Mouse (Mus musculus) large intestine, adult 2 months (tissue): ENCODE data around the gene Ube2g2. TPM values are rescaled to one million over a fixed set of nuclear protein-coding genes. Genes with fewer than 3 reads are reported as not detected.

Experiments
- DNase-seq: peaks from one replicate; pipeline ENCODE4 v3.0.0-alpha.2; 2012; ENCODE audit warnings: low read depth, low spot score
- WGBS: fragments of 180-500 bp; shearing (Covaris S2); methylation state at CpG from one replicate; pipeline ENCODE4 v1.1.7; 2018; 5-methylcytosine and 5-hydroxymethylcytosine counted together
- polyA plus RNA-seq: library from polyadenylated mRNA; depleted of rRNA; stranded (reverse); fragments of >200 nt; gene quantifications from 2 replicates; pipeline ENCODE4 v1.2.3, GENCODE M21; 2012

The Ube2g2 gene
- polyA plus RNA-seq, 1 experiment: 31.4 TPM

DNA sequence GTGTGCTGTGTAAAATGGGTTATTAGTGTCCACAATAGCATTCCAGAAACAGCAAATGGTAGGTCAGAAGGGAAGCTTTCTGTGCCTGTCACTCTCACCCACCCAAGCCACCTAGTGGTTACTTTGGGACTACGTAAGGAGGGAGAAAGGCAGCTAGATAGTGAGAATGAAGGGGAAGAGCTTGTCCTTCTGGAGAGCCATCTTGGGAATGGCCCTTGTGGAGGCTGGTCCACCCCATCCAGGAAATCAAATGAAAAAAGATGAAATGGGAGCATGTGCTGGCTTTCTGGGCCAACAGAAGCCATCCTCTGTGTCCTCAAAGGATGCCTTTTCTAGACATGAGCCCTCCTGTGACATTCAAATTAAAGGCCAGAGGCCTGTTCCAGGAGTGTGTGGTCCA is 16.7 kb upstream of the Ube2g2 start:
- no peak for DNase-seq
- WGBS: 0% methylated on average over 1 of the region's 1 CpGs

DNA sequence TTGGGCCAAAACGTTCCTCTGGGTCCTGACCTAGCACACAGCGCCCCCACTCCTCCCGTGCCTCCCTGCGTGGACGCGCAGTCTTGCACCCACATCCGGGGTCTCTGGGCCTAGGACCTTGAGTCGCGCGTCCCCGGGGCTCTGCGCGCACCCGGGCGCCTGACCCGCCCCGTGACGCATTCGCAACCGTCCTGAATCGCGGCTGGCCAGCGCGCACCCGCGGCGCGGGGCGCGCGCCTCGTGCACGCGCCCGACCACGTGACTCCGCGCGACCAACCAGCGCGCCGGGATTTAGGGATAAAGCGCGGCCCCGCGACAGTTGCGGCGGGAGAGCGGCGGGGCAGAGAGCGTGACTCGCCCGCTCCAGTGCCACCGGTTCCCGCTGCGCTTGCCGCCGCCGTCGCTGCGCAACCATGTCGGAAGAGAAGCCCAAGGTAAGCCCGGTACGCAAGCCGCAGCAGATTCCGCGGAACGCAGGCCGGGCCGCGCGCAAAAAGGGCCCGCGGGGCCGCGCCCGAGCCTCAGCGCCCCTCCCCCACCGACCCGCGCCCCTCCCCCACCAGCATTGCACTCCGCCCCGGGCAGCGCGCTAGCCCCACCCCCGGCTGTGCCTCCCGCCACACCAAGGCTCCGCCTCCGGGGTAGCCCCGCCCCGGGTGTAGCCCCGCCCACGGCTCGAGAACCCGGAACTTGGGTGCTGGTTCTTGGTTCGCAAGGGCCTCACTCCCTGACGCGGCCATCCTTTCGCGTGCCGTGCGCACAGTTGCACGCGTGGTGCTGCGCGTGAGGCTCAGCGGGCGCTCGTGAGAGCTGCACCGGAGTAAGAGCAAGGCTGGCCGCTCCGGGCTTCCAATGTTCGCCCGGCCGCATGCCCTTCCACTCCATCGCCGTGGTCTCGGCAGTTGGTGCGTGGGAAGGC is 15.9 kb upstream of the Ube2g2 start, which contains the start of the genes Sumo3 and Gm49325:
Gene Sumo3, plus strand, starts transcription at position 190 of the 919 bp plus-strand sequence.
Gene Gm49325, plus strand, starts transcription at position 290 of the 919 bp plus-strand sequence.
- DNase-seq: peak; percentile 77
- WGBS: under 1% methylated on average over 111 of the region's 119 CpGs

DNA sequence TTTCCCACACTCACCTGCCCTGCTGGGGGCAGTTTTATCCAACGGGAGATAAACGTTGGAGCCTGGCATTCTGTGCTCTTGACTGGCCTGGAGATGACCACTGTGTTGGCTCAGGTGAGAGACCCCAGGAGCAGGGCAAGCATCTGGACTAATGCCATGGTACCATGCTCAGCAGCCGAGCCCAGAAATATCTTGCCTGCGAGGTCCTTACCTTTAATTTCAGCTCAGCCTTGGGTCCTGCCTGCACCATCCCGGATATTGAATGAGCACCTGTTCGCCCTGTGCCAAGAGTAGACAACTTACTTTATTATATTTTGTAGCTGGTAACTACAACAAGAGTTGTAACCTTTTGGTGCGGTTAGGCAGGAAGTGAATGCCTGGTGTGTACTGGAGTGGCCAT is 15.2 kb upstream of the Ube2g2 start:
- WGBS: 6% methylated on average over 7 of the region's 7 CpGs
- no peak for DNase-seq

DNA sequence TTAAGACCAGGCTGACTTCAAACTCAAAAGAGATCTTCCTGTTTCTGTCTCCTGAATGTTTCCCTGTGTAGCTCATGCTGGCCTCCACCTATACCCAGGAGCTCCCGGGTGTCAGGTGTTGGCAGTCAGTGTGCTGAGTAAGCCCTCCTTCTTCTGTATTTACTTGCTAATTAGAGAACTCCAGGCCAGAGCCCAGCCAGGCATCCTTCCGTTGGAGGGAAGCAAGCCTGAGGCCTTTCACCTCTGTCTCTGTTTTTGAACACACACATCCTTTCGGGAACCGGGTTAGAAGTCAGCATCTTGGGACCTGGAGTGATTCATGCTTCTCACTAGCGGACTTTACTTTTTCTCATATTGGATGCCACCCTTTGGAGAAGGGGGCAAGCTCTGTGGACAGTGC is 14.6 kb upstream of the Ube2g2 start:
- no peak for DNase-seq

DNA sequence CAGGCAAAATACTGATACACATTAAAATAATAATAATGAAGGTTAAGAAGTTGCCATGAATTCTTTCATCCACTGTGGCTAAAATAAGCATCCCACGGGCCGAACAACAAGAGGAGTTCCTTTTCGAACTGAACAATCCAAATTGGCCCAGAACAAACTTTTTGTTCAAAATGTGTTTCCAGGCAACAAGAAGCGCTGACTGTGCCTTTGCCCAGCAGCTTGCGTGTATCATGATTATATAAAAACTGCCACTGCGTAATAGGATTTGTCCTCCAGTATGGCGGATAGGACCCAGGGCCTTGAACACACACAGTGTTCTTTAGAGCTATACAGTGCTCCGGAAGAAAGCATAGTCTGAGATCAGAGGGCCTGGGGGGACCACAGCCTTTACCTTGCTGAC is 13.5 kb upstream of the Ube2g2 start:
- 81% methylated on average over 8 of the region's 8 CpGs for whole genome bisulfite sequencing
- no peak for DNase-seq

More for the DNA sequence above, 14.6 kb upstream of the Ube2g2 start:
- WGBS: 33% methylated on average over 5 of the region's 5 CpGs

DNA sequence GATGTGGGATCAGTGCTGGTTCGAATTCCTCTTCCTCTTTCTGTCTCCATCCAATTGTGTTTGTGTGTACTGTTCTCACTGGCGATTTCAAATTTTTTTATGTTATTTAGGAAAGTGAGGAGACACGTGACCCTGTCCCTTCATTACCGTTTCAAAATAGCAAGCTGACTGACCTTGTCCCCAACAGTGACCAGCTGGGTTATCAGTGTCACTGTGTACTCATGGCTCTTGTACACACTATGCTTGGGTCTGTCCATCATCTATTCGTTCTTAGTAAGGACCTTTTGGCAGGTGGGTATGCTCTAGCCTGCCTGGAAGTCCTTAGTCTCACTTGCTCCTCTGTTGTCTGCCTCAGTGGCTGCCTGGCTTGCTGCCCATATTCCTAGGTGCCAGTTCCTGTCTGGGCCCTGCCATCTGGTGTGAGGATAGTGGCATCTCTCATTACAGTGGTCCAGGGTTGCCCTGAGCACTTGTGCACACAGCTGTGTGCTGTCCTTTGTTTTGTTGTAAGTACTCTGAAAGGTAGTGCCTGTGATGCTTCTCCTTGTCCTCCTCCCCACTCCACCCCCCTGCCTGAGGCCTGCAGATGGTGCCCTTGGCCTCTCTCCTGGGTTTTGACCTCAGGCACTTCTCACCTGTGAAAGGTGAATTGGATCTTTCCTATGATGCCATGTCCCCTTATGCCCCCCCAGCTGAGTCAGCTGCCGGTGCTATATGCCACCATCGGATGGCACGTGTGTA is 11.7 kb upstream of the Ube2g2 start:
- no peak for DNase-seq
- WGBS: 88% methylated on average over 8 of the region's 8 CpGs

DNA sequence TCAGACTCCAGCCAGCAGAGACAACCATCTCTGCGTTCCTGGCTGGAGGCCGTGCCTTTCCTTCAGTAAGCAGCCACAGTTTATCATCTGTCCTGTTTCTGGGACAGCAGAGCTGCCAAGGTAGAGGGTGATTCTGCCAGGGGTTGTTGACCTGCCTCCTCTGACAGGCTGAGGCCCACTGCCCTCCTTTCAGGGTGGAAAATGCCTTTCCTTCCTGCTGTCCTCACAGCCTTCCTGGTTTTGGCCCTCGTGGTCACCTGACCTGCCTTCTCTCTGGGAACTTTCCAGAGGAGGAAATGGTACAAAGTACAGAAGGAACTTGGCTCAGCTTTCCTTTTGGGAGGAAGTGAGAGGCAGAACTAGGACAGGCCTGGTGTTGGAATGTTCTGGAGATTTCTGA is 8.7 kb upstream of the Ube2g2 start:
- 18% methylated on average over 3 of the region's 3 CpGs for WGBS
- no peak for DNase-seq

DNA sequence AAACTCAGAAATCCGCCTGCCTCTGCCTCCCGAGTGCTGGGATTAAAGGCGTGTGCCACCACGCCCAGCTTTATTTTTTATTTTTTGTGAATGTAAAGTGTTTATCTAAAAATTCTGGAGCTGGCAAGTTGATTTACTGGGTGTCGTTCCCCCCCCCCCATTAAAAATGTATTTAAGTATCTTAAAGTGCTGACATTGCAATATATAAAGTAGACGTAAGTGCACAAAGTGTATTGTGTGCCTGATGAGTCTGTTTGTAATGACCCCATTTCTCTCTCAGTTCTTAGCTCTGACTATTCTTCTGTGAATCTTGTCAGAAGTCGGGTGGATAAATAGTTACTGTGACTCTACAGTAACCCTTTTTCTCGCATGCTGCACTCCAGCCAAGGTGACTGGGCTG is 6.4 kb upstream of the Ube2g2 start:
- 88% methylated on average over 8 of the region's 8 CpGs for WGBS
- DNase-seq: no peak

DNA sequence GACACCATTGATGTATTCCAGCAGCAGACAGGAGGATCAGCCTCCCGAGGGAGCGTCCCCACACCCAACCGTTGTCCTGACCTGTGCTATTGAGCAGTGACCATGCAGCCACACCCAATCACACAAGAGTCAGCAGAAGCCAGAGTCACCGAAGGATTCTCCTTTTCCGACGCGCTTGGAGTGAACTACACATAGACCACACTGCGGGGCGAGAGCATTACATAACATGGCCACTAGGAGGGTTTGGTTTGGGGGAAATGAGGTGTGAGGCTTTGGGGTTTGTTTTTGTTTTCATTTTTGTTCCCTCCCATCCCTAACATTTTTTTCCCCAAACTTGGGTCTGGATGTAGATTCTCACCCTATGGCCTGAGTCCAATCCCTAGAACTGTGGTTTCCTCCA is 5.9 kb upstream of the Ube2g2 start:
- WGBS: 90% methylated on average over 9 of the region's 9 CpGs
- DNase-seq: no peak

DNA sequence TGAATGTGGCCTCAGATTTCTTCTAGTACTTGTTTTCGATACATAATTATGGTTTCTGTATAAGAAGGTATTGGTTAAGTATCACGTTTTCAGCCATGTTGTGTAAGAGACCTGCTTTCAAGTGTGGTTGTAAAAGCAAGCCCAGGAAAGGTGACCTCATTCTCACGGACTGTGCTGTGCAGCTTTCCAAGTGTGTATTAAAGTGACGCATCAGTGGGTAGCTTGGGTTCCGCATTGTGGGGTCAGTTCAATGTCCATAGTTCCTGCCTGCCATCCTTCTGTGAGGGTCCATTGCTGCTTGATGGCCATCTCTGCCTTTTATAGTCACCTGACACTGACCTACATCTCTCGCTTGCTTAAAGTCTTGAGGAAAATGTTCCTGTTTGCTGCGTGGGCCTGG is 5.1 kb upstream of the Ube2g2 start:
- no peak for DNase-seq
- 87% methylated on average over 7 of the region's 7 CpGs for WGBS

DNA sequence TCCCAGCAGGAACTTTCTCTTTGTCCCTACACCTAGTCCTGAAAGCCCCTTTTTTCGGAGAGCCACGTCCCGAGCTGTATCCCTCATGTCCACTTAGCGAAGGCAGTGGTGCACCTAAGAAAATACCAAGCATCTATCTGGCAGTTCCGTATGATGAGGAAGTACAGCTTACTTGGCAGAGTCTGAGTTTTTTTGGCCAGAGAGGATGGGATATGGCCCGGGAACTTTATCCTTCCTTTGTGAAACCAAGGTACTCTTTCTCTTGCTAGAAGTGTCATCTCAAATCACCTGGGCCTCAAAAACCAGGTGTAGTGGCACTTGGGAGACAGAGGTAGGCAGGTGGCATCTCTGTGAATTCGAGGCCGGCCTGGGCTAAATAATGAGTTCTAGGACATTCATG is 529 bp upstream of the Ube2g2 start:
- 70% methylated on average over 8 of the region's 8 CpGs for WGBS
- no peak for DNase-seq

DNA sequence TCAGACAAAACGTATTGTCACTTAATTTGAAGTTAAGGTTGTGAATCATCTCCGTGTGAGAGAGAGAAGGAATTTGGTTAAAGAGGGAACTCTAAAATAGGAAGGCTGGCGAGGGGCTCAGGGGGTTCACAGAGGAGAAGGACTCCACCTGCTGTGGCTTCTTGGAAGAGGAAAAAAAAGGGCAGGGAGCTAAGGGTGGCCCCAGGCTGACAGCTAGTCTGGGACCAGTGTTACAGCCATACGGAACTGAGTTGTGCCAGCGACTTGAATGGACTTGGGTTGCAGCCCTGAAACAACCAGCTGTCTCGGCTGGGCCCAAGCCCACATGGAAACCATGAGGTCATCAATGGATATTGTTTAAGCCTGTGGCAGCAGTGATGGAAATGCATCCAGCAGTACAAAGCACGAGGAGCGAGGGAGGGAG is 1.0 kb downstream of the Ube2g2 start:
- WGBS: 2% methylated on average over 8 of the region's 8 CpGs
- no peak for DNase-seq

DNA sequence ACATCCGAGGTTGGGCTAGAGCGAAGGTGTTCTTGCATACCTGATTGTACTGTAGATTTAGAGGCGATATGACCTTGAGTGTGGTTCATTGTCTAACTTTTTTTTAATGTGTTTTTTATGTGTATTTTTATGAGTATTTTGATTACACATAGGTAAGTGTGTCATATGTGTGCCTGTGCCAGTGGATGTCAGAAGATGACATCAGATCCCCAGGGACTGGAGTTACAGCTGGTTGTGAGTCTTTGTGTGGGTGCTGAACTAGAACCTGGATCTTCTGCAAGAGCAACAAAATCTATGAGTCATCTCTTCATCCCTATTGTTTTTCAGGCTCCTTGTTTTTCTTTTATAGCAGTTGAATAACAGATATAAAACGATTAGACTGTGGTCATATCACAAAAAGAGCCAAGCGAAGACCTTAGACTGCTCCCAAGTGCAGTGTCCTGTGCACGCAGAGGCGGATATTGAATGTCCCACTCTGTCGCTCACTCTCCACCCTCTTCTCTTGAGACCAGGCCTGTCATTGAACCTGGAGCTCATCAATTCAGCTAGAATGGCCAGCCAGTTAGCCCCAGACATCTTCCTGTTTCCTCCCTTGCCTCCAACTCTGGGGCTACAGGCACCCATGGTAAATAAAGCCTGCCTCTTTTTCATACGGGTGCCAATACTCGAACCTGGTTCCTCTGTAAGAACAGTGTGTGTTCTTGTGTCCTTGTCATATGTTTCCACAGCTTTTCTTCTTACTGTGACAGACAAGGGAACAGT is 1.7 kb downstream of the Ube2g2 start:
- DNase-seq: no peak
- WGBS: 33% methylated on average over 10 of the region's 10 CpGs

DNA sequence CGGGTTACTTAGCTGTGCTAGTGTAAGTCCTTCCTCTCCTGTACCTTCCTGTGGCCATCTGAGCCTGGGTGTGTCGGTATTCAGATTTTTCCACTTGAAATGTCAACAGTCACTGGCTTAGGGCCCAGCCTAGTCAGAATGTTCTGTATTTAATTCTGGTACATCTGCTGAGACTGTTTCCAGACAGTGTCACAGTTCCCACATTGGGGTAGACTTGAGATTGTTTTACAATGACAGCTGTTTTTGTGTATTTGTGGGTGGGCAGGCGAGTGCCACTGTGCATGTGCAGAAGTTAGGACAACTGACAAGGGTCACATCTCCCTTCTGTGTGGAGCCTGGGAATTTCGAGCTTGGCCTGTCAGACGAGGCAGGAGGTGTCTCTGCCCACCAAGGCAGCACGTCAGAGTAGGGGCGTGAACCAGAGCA is 2.5 kb downstream of the Ube2g2 start:
- WGBS: 19% methylated on average over 7 of the region's 7 CpGs
- DNase-seq: no peak

DNA sequence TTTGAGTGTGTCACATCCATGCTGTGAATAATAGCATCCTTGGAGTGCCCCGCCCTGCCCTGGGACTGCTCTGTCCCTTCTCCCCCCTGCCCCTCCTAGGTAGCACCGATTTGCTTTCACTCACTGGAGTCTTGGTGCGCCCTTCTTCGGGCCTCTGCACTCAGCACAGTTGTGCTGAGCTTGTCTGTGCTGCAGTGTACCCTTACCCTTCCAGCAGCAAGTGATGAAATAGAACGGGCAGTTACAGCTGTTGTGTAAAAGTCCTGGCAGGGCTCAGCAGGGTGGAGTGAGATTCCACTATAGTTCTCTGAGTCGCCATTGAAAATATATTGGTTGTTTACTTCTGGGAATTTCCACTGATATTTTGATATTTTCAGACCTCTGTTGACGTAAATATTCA is 4.0 kb downstream of the Ube2g2 start:
- no peak for DNase-seq
- 50% methylated on average over 7 of the region's 7 CpGs for WGBS

DNA sequence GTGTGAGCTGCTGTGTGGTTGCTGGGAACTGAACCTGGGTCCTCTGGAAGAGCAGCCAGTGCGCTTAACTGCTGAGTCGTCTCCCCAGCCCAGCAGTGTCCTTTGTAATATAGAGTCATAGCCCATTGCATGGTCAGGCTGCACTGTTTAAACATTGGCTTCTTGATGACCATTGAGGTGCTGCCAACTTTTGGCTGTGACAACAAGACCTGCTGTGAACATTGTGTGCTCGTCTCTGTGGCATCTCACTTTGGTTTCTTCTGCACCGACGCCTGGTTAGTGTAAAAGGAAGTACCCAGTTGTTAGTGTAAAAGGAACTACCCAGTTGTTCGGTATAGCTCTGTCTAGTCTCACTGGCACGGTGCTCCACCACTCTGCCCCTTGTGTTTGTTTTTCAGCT is 4.5 kb downstream of the Ube2g2 start:
- DNase-seq: no peak
- 19% methylated on average over 7 of the region's 7 CpGs for WGBS

DNA sequence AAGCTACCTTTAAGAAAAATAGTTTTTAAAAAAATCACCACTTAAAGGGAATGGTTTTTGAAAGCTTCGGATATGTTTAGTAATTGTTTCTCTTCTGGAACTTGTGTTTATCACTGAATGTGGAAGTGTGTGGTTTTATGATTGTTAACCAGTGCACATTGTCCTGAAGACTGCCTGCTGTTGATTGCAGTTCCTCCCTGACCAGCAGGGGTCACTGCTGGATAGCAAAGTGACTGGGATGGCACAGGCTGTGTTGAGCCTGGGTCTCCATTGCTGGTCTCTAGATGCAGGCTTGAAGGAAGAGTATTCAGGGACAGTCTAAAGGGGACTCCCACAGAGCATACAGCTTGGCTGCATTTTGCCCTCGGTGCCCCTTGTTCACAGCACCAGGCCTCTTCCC is 5.4 kb downstream of the Ube2g2 start:
- DNase-seq: no peak

DNA sequence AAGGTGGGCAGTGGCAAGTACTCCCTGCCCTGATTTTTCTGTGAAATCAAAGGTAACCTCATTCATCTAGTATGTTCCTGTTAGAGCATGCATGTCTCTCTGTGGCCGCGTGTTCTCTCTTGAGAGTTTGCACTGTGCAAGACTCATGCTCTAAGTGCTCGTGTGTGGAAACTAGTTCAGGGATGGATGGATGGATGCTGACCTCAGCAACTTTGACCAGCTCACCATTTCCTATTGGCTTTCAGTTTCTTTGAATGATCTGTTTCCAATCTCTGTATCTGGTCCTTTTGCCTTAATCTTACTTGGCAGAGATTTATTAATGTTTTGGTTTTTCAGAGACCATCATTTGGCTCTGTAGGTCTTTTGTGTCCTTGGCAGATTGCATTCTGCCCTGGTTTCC is 7.1 kb downstream of the Ube2g2 start:
- no peak for DNase-seq
- 66% methylated on average over 3 of the region's 3 CpGs for WGBS

More for the DNA sequence above, 5.4 kb downstream of the Ube2g2 start:
- 37% methylated on average over 2 of the region's 2 CpGs for WGBS

DNA sequence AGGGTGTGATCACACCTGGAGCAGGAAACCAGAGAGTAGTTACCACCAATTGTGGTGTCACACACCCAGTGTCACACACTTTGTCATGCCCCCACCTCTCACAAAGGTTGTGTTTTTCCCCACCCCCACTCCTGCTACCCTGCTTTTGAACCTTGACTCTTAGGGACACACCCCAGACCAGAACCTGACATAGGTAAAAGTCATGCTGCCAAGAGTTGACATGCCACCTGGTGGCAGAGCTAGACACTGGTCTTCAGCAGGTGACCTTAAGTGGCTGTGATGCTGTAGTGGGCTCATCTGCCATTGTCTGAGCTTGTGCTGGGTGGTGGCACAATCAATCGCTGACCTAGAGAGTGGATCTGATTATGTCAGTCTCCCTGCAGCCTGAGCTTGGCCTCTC is 7.9 kb downstream of the Ube2g2 start:
- 89% methylated on average over 1 of the region's 1 CpGs for WGBS
- no peak for DNase-seq

DNA sequence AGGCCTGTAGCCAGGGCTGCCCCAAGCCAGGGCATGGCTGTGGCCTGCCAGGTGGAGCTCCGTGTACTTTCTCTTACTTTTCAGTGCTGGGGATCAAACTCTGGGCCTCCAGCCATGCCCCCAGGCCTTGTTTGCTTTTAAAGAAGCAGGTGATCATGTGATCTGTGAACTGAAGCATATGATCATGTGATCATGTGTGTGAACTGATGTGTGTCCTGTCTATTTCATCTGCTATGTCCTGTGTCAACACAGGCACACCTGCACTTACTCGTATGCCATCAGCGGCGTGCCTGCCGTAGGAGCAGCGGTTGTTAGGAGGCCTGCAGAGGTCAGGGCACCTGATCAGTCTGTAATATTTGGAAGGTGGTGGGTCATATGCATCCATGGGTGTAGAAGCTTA is 11.9 kb downstream of the Ube2g2 start:
- 48% methylated on average over 6 of the region's 6 CpGs for WGBS
- DNase-seq: no peak
